Mouse (Mus musculus) G1E (cell line): Measurements from ENCODE around the gene Pot1b.

ENCODE experiments used
- CTCF ChIP-seq: IDR thresholded peaks from 2 replicates; pipeline ENCODE4 v1.5.1; 2012; ENCODE audit warnings: low read depth, low read length, inconsistent platforms, mixed read lengths
- GATA1 ChIP-seq: IDR thresholded peaks from 2 replicates; pipeline ENCODE4 v1.6.1; 2012; ENCODE audit warnings: borderline replicate concordance, low read length, inconsistent platforms, mixed read lengths
- POLR2AphosphoS5 ChIP-seq: IDR thresholded peaks from 2 replicates; pipeline ENCODE4 v1.6.1; 2012; ENCODE audit warnings: low read depth, low read length, inconsistent platforms; ENCODE audit not compliant: insufficient replicate concordance
- TAL1 ChIP-seq: conservative IDR thresholded peaks from 2 replicates; pipeline ENCODE4 v1.6.1; 2012; ENCODE audit warnings: low read depth, low read length, inconsistent platforms, mixed read lengths

- TF ChIP-seq CTCF = no peak
- TF ChIP-seq POLR2AphosphoS5 = no peak
- no peak for TF ChIP-seq GATA1
- TF ChIP-seq TAL1 = no peak
Observed at GRCm38 (mm10) chr17:55736675-55737074, 24.2 kb upstream of the Pot1b start.
